Mouse (Mus musculus) olfactory bulb, adult 2 months (tissue): ENCODE results near the gene Mocs1. TPM values are rescaled to one million over a fixed set of nuclear protein-coding genes. Genes with fewer than 3 reads are reported as not detected.
"Not testable (repeated sequence)": the region's sequence is repeated elsewhere in the genome, so short reads cannot be mapped to it uniquely, and the experiment has no call there.

Experiments used
- H3K27ac ChIP-seq: fragments of 200-500 bp; 2 replicates; pipeline ENCODE4 v1.5.1; 2012; ENCODE audit warnings: low read depth, low read length; ENCODE audit not compliant: insufficient read depth
- H3K4me1 ChIP-seq: fragments of 200-500 bp; 2 replicates; pipeline ENCODE4 v1.6.1; 2012; ENCODE audit warnings: low read length; ENCODE audit not compliant: control insufficient read depth, insufficient read depth
- H3K4me3 ChIP-seq: fragments of 200-500 bp; 2 replicates; pipeline ENCODE4 v1.5.1; 2012; ENCODE audit warnings: mild to moderate bottlenecking, low read depth, low read length, moderate library complexity; ENCODE audit not compliant: insufficient read depth
- CTCF ChIP-seq: fragments of 200-500 bp; IDR thresholded peaks from 2 replicates; pipeline ENCODE4 v1.5.1; 2012; ENCODE audit warnings: low read depth, mild to moderate bottlenecking, low read length, moderate library complexity; ENCODE audit not compliant: insufficient read depth
- POLR2A ChIP-seq: fragments of 200-500 bp; IDR thresholded peaks from 2 replicates; pipeline ENCODE4 v1.6.1; 2012; ENCODE audit warnings: mild to moderate bottlenecking, low read depth, low read length, moderate library complexity; ENCODE audit not compliant: insufficient read depth
- WGBS: fragments of 180-500 bp; shearing (Covaris S2); methylation state at CpG from one replicate; pipeline ENCODE4 v1.1.7; 2018; 5-methylcytosine and 5-hydroxymethylcytosine counted together
- polyA plus RNA-seq: library from polyadenylated mRNA; stranded (reverse); fragments of >200 nt; gene quantifications from 2 replicates; pipeline ENCODE4 v1.2.4, GENCODE M21; 2012; ENCODE audit warnings: low replicate concordance; ENCODE audit not compliant: missing spikeins, insufficient read depth, insufficient read length

The Mocs1 gene
- polyA plus RNA-seq, 1 experiment: not detected

- H3K4me1 ChIP-seq: peaks cover 20% of the 10 kb centered on the region
- H3K27ac ChIP-seq: no peak overlapping the region
- 92% methylated on average over 6 of the region's 6 CpGs for WGBS
- no peak for TF ChIP-seq CTCF
- TF ChIP-seq POLR2A: no peak
- no peak overlapping the region for H3K4me3 ChIP-seq
These were observed 1.4 kb downstream of the Mocs1 start for GRCm38 (mm10) chr17:49429471-49430129.

GRCm38 (mm10) chr17:49430136-49430535, 2.0 kb downstream of the Mocs1 start:
- 76% methylated on average over 6 of the region's 6 CpGs for WGBS
- no peak overlapping the region for H3K4me3 ChIP-seq
- TF ChIP-seq POLR2A: no peak
- TF ChIP-seq CTCF: no peak
- peaks cover 20% of the 10 kb centered on the region for H3K4me1 ChIP-seq
- no peak overlapping the region for H3K27ac ChIP-seq

- WGBS: 94% methylated on average over 6 of the region's 6 CpGs
- Histone ChIP-seq H3K4me3 (no peak overlapping the region), H3K4me1 (peaks cover 20% of the 10 kb centered on the region), H3K27ac (no peak overlapping the region)
- no peak for TF ChIP-seq POLR2A
- TF ChIP-seq CTCF: no peak
These were observed 3.0 kb downstream of the Mocs1 start for GRCm38 (mm10) chr17:49431176-49431575.

- no peak overlapping the region for H3K27ac ChIP-seq
- H3K4me1 ChIP-seq: peaks cover 20% of the 10 kb centered on the region
- WGBS: 50% methylated on average over 4 of the region's 4 CpGs
- no peak for TF ChIP-seq CTCF
- no peak for TF ChIP-seq POLR2A
- H3K4me3 ChIP-seq: no peak overlapping the region
These were observed 4.0 kb downstream of the Mocs1 start for GRCm38 (mm10) chr17:49432071-49432711.

GRCm38 (mm10) chr17:49433071-49433470, 4.9 kb downstream of the Mocs1 start:
- no peak for TF ChIP-seq POLR2A
- TF ChIP-seq CTCF: no peak
- Histone ChIP-seq H3K4me3 (no peak overlapping the region), H3K4me1 (peaks cover 16% of the 10 kb centered on the region), H3K27ac (no peak overlapping the region)
- WGBS: 98% methylated on average over 6 of the region's 6 CpGs

- Histone ChIP-seq H3K4me1 (peaks cover 13% of the 10 kb centered on the region), H3K27ac (no peak overlapping the region), H3K4me3 (no peak overlapping the region)
- 89% methylated on average over 6 of the region's 6 CpGs for WGBS
- TF ChIP-seq POLR2A: no peak
- no peak for TF ChIP-seq CTCF
These were observed 6.1 kb downstream of the Mocs1 start for GRCm38 (mm10) chr17:49434236-49434635.

GRCm38 (mm10) chr17:49435081-49435480, 6.9 kb downstream of the Mocs1 start:
- Histone ChIP-seq H3K27ac (no peak overlapping the region), H3K4me3 (no peak overlapping the region), H3K4me1 (peaks cover 10% of the 10 kb centered on the region)
- no peak for TF ChIP-seq CTCF
- no peak for TF ChIP-seq POLR2A
- WGBS: 92% methylated on average over 10 of the region's 10 CpGs

- WGBS: 78% methylated on average over 6 of the region's 6 CpGs
- Histone ChIP-seq H3K4me1 (peaks cover 9% of the 10 kb centered on the region), H3K27ac (no peak overlapping the region), H3K4me3 (no peak overlapping the region)
- TF ChIP-seq POLR2A (no peak), CTCF (no peak)
These were observed 8.5 kb downstream of the Mocs1 start for GRCm38 (mm10) chr17:49436631-49437030.

- not testable (repeated sequence) for H3K4me1 ChIP-seq, H3K4me3 ChIP-seq, H3K27ac ChIP-seq
These were observed 9.1 kb downstream of the Mocs1 start for GRCm38 (mm10) chr17:49437306-49437705.
